Mouse (Mus musculus): ENCODE data around the gene Eaf2. TPM values are rescaled to one million over a fixed set of nuclear protein-coding genes. Genes with fewer than 3 reads are reported as not detected.

Eaf2 gene
- total and polyA plus RNA-seq, 3 experiments = 0.47 to 2.4 (median 1.4) TPM

- Histone ChIP-seq H3K27me3 (ENCODE audit: insufficient read depth, low read length) (peaks cover 4% of the 10 kb centered on the region; the same call in 1 of the 2 replicates), H3K36me3 (replicated peaks) (no peaks in the 10 kb centered on the region), H3K4me3 (ENCODE audit: low read depth, low read length) (no peak overlapping the region), H3K9me3 (replicated peaks) (no peaks in the 10 kb centered on the region), H3K4me1 (ENCODE audit: insufficient read depth, low read depth, low read length) (peaks cover 11% of the 10 kb centered on the region)
- DNase-seq (ENCODE audit: low spot score) (no peak), ATAC-seq (ENCODE audit: extremely low read depth, insufficient number of reproducible peaks, low FRiP score, poor library complexity, severe bottlenecking) (no peak)
- TF ChIP-seq GATA1 (IDR thresholded peaks at IDR 0.05; ENCODE audit: borderline replicate concordance, low read length) (no peak), TAL1 (conservative IDR thresholded peaks at IDR 0.05; ENCODE audit: low read depth, low read length) (no peak), POLR2AphosphoS5 (IDR thresholded peaks at IDR 0.05; ENCODE audit: insufficient replicate concordance, low read depth, low read length) (no peak), GATA2 (IDR thresholded peaks at IDR 0.05; ENCODE audit: borderline replicate concordance, low read depth, low read length) (no peak), CTCF (IDR thresholded peaks at IDR 0.05; ENCODE audit: low read depth, low read length) (no peak)
Observed at GRCm38 (mm10) chr16:36816916-36817315, 57.9 kb downstream of the Eaf2 start.

GRCm38 (mm10) chr16:36813680-36814079 is 61.1 kb downstream of the Eaf2 start:
- Histone ChIP-seq H3K4me3 (ENCODE audit: low read depth, low read length) (no peak overlapping the region), H3K36me3 (replicated peaks) (no peaks in the 10 kb centered on the region), H3K4me1 (ENCODE audit: insufficient read depth, low read depth, low read length) (peaks cover 5% of the 10 kb centered on the region; the same call in 1 of the 2 replicates), H3K9me3 (replicated peaks) (no peaks in the 10 kb centered on the region), H3K27me3 (ENCODE audit: insufficient read depth, low read length) (peaks cover 4% of the 10 kb centered on the region; the same call in 1 of the 2 replicates)
- no peak for ATAC-seq (ENCODE audit: extremely low read depth, insufficient number of reproducible peaks, low FRiP score, poor library complexity, severe bottlenecking)
- DNase-seq (ENCODE audit: low spot score) = no peak
- TF ChIP-seq TAL1 (conservative IDR thresholded peaks at IDR 0.05; ENCODE audit: low read depth, low read length) (no peak), POLR2AphosphoS5 (IDR thresholded peaks at IDR 0.05; ENCODE audit: insufficient replicate concordance, low read depth, low read length) (no peak), GATA1 (IDR thresholded peaks at IDR 0.05; ENCODE audit: borderline replicate concordance, low read length) (no peak), CTCF (IDR thresholded peaks at IDR 0.05; ENCODE audit: low read depth, low read length) (no peak), GATA2 (IDR thresholded peaks at IDR 0.05; ENCODE audit: borderline replicate concordance, low read depth, low read length) (no peak)

GRCm38 (mm10) chr16:36808616-36809015 is 66.2 kb downstream of the Eaf2 start:
- TF ChIP-seq GATA1 (IDR thresholded peaks at IDR 0.05; ENCODE audit: borderline replicate concordance, low read length) (no peak), CTCF (IDR thresholded peaks at IDR 0.05; ENCODE audit: low read depth, low read length) (no peak), POLR2AphosphoS5 (IDR thresholded peaks at IDR 0.05; ENCODE audit: insufficient replicate concordance, low read depth, low read length) (no peak), TAL1 (conservative IDR thresholded peaks at IDR 0.05; ENCODE audit: low read depth, low read length) (no peak), GATA2 (IDR thresholded peaks at IDR 0.05; ENCODE audit: borderline replicate concordance, low read depth, low read length) (no peak)
- H3K27me3 ChIP-seq (ENCODE audit: insufficient read depth, low read length) = peaks cover 2% of the 10 kb centered on the region; the same call in 1 of the 2 replicates
- no peak overlapping the region for H3K4me3 ChIP-seq (ENCODE audit: low read depth, low read length)
- H3K9me3 ChIP-seq (replicated peaks) = no peaks in the 10 kb centered on the region
- peaks cover 3% of the 10 kb centered on the region; the same call in 1 of the 2 replicates for H3K4me1 ChIP-seq (ENCODE audit: insufficient read depth, low read depth, low read length)
- no peaks in the 10 kb centered on the region for H3K36me3 ChIP-seq (replicated peaks)
- DNase-seq (ENCODE audit: low spot score) (no peak), ATAC-seq (ENCODE audit: extremely low read depth, insufficient number of reproducible peaks, low FRiP score, poor library complexity, severe bottlenecking) (no peak)

GRCm38 (mm10) chr16:36802361-36802760 is 72.4 kb downstream of the Eaf2 start:
- peak; percentile 10; the same call in 1 of the 2 replicates for TF ChIP-seq CTCF (IDR thresholded peaks at IDR 0.05; ENCODE audit: low read depth, low read length)
- TF ChIP-seq GATA2 (IDR thresholded peaks at IDR 0.05; ENCODE audit: borderline replicate concordance, low read depth, low read length) = no peak
- Histone ChIP-seq H3K36me3 (replicated peaks) (no peaks in the 10 kb centered on the region), H3K9me3 (replicated peaks) (no peaks in the 10 kb centered on the region; the same call in 1 of the 2 replicates), H3K4me1 (ENCODE audit: insufficient read depth, low read depth, low read length) (no peaks in the 10 kb centered on the region), H3K27me3 (ENCODE audit: insufficient read depth, low read length) (0 out of 2 replicates have a peak, but pooled peaks cover 3% of the 10 kb centered on the region), H3K4me3 (ENCODE audit: low read depth, low read length) (no peak overlapping the region)
- ATAC-seq (ENCODE audit: extremely low read depth, insufficient number of reproducible peaks, low FRiP score, poor library complexity, severe bottlenecking) (no peak), DNase-seq (ENCODE audit: low spot score) (no peak)

- no peak for DNase-seq (ENCODE audit: low spot score)
- TF ChIP-seq POLR2AphosphoS5 (IDR thresholded peaks at IDR 0.05; ENCODE audit: insufficient replicate concordance, low read depth, low read length) = no peak
- TF ChIP-seq TAL1 (conservative IDR thresholded peaks at IDR 0.05; ENCODE audit: low read depth, low read length) = no peak
- no peak for TF ChIP-seq GATA2 (IDR thresholded peaks at IDR 0.05; ENCODE audit: borderline replicate concordance, low read depth, low read length)
- no peak for TF ChIP-seq GATA1 (IDR thresholded peaks at IDR 0.05; ENCODE audit: borderline replicate concordance, low read length)
- TF ChIP-seq CTCF (IDR thresholded peaks at IDR 0.05; ENCODE audit: low read depth, low read length) = no peak
- no peaks in the 10 kb centered on the region for H3K4me1 ChIP-seq (ENCODE audit: insufficient read depth, low read depth, low read length)
Observed at GRCm38 (mm10) chr16:36798334-36798733, 76.5 kb downstream of the Eaf2 start.

GRCm38 (mm10) chr16:36794976-36795375 is 79.8 kb downstream of the Eaf2 start:
- ATAC-seq (ENCODE audit: extremely low read depth, insufficient number of reproducible peaks, low FRiP score, poor library complexity, severe bottlenecking) (no peak), DNase-seq (ENCODE audit: low spot score) (no peak)
- Histone ChIP-seq H3K27me3 (ENCODE audit: insufficient read depth, low read length) (peaks cover 6% of the 10 kb centered on the region; the same call in 1 of the 2 replicates), H3K4me3 (ENCODE audit: low read depth, low read length) (no peak overlapping the region), H3K4me1 (ENCODE audit: insufficient read depth, low read depth, low read length) (no peaks in the 10 kb centered on the region), H3K9me3 (replicated peaks) (no peaks in the 10 kb centered on the region), H3K36me3 (replicated peaks) (no peaks in the 10 kb centered on the region)
- no peak for TF ChIP-seq GATA1 (IDR thresholded peaks at IDR 0.05; ENCODE audit: borderline replicate concordance, low read length)
- no peak for TF ChIP-seq CTCF (IDR thresholded peaks at IDR 0.05; ENCODE audit: low read depth, low read length)
- no peak for TF ChIP-seq TAL1 (conservative IDR thresholded peaks at IDR 0.05; ENCODE audit: low read depth, low read length)
- TF ChIP-seq POLR2AphosphoS5 (IDR thresholded peaks at IDR 0.05; ENCODE audit: insufficient replicate concordance, low read depth, low read length) = no peak
- no peak for TF ChIP-seq GATA2 (IDR thresholded peaks at IDR 0.05; ENCODE audit: borderline replicate concordance, low read depth, low read length)

More at GRCm38 (mm10) chr16:36798334-36798733, 76.5 kb downstream of the Eaf2 start:
- no peak for ATAC-seq (ENCODE audit: extremely low read depth, insufficient number of reproducible peaks, low FRiP score, poor library complexity, severe bottlenecking)
- no peaks in the 10 kb centered on the region; the same call in 1 of the 2 replicates for H3K9me3 ChIP-seq (replicated peaks)
- no peak overlapping the region for H3K4me3 ChIP-seq (ENCODE audit: low read depth, low read length)
- no peaks in the 10 kb centered on the region for H3K36me3 ChIP-seq (replicated peaks)
- H3K27me3 ChIP-seq (ENCODE audit: insufficient read depth, low read length) = 0 out of 2 replicates have a peak, but pooled peaks cover 3% of the 10 kb centered on the region
